Mouse (Mus musculus) G1E (cell line): Measurements from ENCODE around the gene Nlrc3. TPM values are rescaled to one million over a fixed set of nuclear protein-coding genes. Genes with fewer than 3 reads are reported as not detected.
"Not testable (repeated sequence)": the region's sequence is repeated elsewhere in the genome, so short reads cannot be mapped to it uniquely, and the experiment has no call there.

ENCODE experiments used
- ATAC-seq: 2 replicates; pipeline ENCODE4 v1.8.0; 2016; ENCODE audit warnings: mild to moderate bottlenecking; ENCODE audit not compliant: insufficient number of reproducible peaks, poor library complexity, low FRiP score, severe bottlenecking; ENCODE audit errors: extremely low read depth
- DNase-seq: peaks from one replicate; pipeline ENCODE4 v3.0.0; 2012; ENCODE audit warnings: low spot score
- H3K27me3 ChIP-seq: 2 replicates; pipeline ENCODE4 v1.6.1; 2012; ENCODE audit warnings: mild to moderate bottlenecking, low read length, inconsistent platforms; ENCODE audit not compliant: insufficient read depth
- H3K36me3 ChIP-seq: replicated peaks from 2 replicates; pipeline ENCODE3; 2012; ENCODE audit warnings: mild to moderate bottlenecking, inconsistent platforms
- H3K4me1 ChIP-seq: 2 replicates; pipeline ENCODE4 v1.6.1; 2012; ENCODE audit warnings: low read depth, low read length, inconsistent platforms, mixed read lengths; ENCODE audit not compliant: insufficient read depth
- H3K4me3 ChIP-seq: 2 replicates; pipeline ENCODE4 v1.5.1; 2012; ENCODE audit warnings: low read depth, mild to moderate bottlenecking, inconsistent platforms, low read length, moderate library complexity, mixed read lengths
- H3K9me3 ChIP-seq: replicated peaks from 2 replicates; pipeline ENCODE4 v1.6.1; 2012; ENCODE audit warnings: inconsistent platforms
- CTCF ChIP-seq: IDR thresholded peaks from 2 replicates; pipeline ENCODE4 v1.5.1; 2012; ENCODE audit warnings: low read depth, low read length, inconsistent platforms, mixed read lengths
- GATA1 ChIP-seq: IDR thresholded peaks from 2 replicates; pipeline ENCODE4 v1.6.1; 2012; ENCODE audit warnings: borderline replicate concordance, low read length, inconsistent platforms, mixed read lengths
- GATA2 ChIP-seq: IDR thresholded peaks from 2 replicates; pipeline ENCODE4 v1.6.1; 2012; ENCODE audit warnings: low read depth, low read length, inconsistent platforms, borderline replicate concordance
- POLR2AphosphoS5 ChIP-seq: IDR thresholded peaks from 2 replicates; pipeline ENCODE4 v1.6.1; 2012; ENCODE audit warnings: low read depth, low read length, inconsistent platforms; ENCODE audit not compliant: insufficient replicate concordance
- TAL1 ChIP-seq: conservative IDR thresholded peaks from 2 replicates; pipeline ENCODE4 v1.6.1; 2012; ENCODE audit warnings: low read depth, low read length, inconsistent platforms, mixed read lengths
- polyA plus RNA-seq: library from polyadenylated mRNA; stranded (reverse); fragments of >175 nt; gene quantifications from 2 replicates; pipeline ENCODE4 v1.2.3, GENCODE M21; 2012
- total RNA-seq, 2 experiments: library from RNA; stranded (forward) in 1 of 2; stranded (reverse) in 1 of 2; fragments of 200-1000 nt in 1 of 2; fragments of >200 nt in 1 of 2; fragmentation: Nextera tagmentation in 1 of 2; gene quantifications; 2 replicates each; pipeline ENCODE4 v1.2.3; 2014 to 2017

The Nlrc3 gene
- total RNA-seq (2014; fragmentation: Nextera tagmentation) (not detected in 2 replicates), total RNA-seq (2017) (0.16 and 0.23 TPM in 2 replicates), polyA plus RNA-seq (not detected in 2 replicates)

DNA sequence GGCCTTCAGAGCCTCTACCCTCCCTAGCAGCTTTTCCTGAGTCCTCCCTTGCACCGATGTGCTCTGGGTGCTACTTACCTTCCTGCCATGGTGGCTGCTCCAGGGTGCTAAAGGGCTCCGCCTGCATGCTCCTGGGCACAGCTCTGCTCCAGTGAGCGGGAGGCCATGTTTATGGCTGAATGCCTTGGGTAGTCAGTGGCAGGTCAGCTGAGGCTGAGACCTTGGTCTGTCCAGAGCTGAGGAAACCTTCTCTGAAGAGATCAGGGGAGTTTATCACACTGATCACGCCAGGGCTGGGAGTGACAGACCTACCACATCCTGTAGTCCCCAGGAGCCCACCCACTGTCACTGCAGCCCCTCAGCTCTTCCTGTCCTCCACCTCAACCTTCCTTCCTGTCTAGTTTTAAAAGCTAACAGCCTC lies at the start of gene Nlrc3:
Gene Nlrc3, minus strand, starts transcription at position 382 of the 421 bp plus-strand sequence.
- Histone ChIP-seq H3K4me3 (no peak within 1 kb of the TSS), H3K27me3 (peaks cover 7% of the 10 kb centered on the region; the same call in 1 of the 2 replicates), H3K9me3 (no peaks in the 10 kb centered on the region), H3K4me1 (peaks cover 9% of the 10 kb centered on the region), H3K36me3 (peaks cover 37% of the 10 kb centered on the region)
- ATAC-seq (no peak), DNase-seq (no peak)
- no peak for TF ChIP-seq GATA2
- TF ChIP-seq TAL1 = no peak
- no peak for TF ChIP-seq GATA1
- TF ChIP-seq CTCF = no peak
- TF ChIP-seq POLR2AphosphoS5 = no peak

GRCm38 (mm10) chr16:4022719-4023118 lies 46.3 kb upstream of the Nlrc3 start:
- Histone ChIP-seq H3K36me3 (no peaks in the 10 kb centered on the region), H3K4me1 (no peaks in the 10 kb centered on the region), H3K4me3 (no peak overlapping the region), H3K9me3 (no peaks in the 10 kb centered on the region), H3K27me3 (peaks cover 18% of the 10 kb centered on the region)
- DNase-seq = no peak
- ATAC-seq = no peak
- no peak for TF ChIP-seq CTCF
- TF ChIP-seq POLR2AphosphoS5 = no peak
- no peak for TF ChIP-seq GATA2
- no peak for TF ChIP-seq TAL1
- no peak for TF ChIP-seq GATA1

DNA sequence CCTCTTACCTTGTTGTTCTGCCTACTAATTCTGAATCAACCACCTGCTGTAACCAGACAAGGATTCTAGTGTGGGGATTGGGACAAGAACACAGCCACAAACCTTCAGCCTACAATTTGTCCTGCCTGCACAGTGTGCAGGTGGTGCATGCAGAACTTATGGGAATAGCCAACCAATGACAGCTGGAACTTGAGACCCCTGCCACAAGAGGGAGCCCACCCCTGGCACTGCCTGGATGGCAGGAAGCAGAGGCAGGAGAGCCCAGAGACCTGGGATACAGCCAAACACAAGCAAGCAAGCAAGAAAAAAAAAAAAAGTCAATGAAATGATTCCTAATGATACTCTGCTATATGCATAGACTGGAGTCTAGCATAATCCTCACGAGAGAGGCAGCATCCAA lies 44.8 kb upstream of the Nlrc3 start:
- ATAC-seq = no peak
- Histone ChIP-seq H3K27me3 (peaks cover 14% of the 10 kb centered on the region), H3K4me1 (no peaks in the 10 kb centered on the region), H3K4me3 (no peak overlapping the region), H3K9me3 (no peaks in the 10 kb centered on the region), H3K36me3 (no peaks in the 10 kb centered on the region)
- DNase-seq = no peak
- TF ChIP-seq POLR2AphosphoS5 (no peak), GATA2 (no peak), GATA1 (no peak), TAL1 (no peak), CTCF (no peak)

- not testable (repeated sequence) for ATAC-seq, H3K4me3 ChIP-seq, H3K9me3 ChIP-seq, DNase-seq, H3K36me3 ChIP-seq, H3K4me1 ChIP-seq
- H3K27me3 ChIP-seq = peaks cover 14% of the 10 kb centered on the region
Measured at GRCm38 (mm10) chr16:4017466-4017865, 41.0 kb upstream of the Nlrc3 start.

- H3K4me3 ChIP-seq, H3K36me3 ChIP-seq, H3K4me1 ChIP-seq, ATAC-seq, DNase-seq, H3K9me3 ChIP-seq: not testable (repeated sequence)
- peaks cover 14% of the 10 kb centered on the region for H3K27me3 ChIP-seq
Measured at GRCm38 (mm10) chr16:4016786-4017185, 40.4 kb upstream of the Nlrc3 start.

DNA sequence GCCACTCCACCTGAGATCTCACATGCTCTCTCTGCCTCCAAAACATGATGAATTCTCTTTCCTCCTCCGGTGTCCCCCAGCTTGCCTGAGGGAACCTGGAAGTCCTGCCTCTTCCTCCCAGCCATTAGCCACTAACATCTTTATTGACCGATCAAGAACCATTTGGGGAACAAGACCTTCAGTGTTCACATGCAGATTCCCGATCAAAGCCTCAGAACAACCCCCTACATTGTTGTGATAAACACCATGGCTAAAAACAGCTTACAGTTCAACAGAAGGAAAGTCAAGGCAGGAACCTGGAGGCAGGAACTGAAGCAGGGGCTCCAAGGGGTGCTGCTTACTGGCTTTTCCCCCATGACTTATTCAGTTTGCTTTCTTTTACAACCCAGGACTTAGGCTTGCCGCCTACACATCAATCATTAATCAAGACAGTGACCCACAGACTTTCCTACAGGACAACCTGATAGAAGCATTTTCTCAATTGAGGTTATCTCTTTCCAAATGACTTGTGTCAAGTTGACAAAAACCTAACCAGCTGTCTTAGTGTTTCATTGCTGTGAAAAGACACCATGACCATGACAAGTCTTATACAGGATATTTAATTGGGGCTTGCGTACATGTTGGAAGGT lies 37.7 kb upstream of the Nlrc3 start:
- no peaks in the 10 kb centered on the region for H3K36me3 ChIP-seq
- no peak for ATAC-seq
- no peak for TF ChIP-seq GATA1
- no peak for TF ChIP-seq TAL1
- no peak for TF ChIP-seq GATA2
- TF ChIP-seq CTCF = no peak
- no peak for TF ChIP-seq POLR2AphosphoS5

More for the DNA sequence above, 37.7 kb upstream of the Nlrc3 start:
- Histone ChIP-seq H3K9me3 (0 out of 2 replicates have a peak, but pooled peaks cover 7% of the 10 kb centered on the region), H3K27me3 (peaks cover 7% of the 10 kb centered on the region; the same call in 1 of the 2 replicates), H3K4me3 (no peak overlapping the region), H3K4me1 (peaks cover 8% of the 10 kb centered on the region)
- DNase-seq = no peak
